Mouse (Mus musculus) monocyte, adult 2 months (primary cell): Measurements from ENCODE around the gene Prrt3.

Experiments used
- DNase-seq, 2 experiments: peaks; one replicate each; pipeline ENCODE4 v3.0.0; 2022; ENCODE audit warnings: low spot score in 2 of 2, low read depth in 1 of 2

The Prrt3 gene

GRCm38 (mm10) chr6:113501388-113502084 is at the start of gene Prrt3:
TSS of gene Prrt3 (minus strand) at chr6:113501931.
- DNase-seq: no peak

DNA sequence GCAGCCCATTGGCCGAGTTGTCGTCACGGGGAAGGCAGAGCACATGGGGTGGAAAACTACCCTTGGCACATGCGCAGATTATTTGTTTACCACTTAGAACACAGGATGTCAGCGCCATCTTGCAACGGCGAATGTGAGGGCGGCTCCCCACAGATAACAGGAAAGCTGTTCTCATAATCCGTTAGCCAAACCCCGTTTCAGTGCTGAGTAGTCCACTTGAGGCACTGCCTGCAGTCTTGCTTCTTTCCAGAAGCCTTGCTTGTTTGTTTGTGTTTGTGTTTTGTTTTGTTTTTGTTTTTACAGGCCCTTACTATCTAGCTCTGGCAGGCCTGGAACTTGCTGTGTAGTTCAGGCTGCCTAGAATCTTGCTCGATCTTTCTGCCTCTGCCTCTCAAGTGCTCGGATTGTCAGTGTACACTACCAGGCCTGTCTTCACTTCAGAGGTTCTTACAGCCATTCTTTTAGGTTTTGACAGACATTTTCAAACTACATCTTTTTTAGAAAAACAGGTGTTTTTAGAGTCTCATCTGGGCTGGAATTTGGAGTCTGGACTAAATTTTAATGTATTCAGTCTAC is 42.3 kb upstream of the Prrt3 start:
- no peak for DNase-seq

- DNase-seq: no peak
These were observed 39.9 kb upstream of the Prrt3 start for GRCm38 (mm10) chr6:113541610-113542009.

DNA sequence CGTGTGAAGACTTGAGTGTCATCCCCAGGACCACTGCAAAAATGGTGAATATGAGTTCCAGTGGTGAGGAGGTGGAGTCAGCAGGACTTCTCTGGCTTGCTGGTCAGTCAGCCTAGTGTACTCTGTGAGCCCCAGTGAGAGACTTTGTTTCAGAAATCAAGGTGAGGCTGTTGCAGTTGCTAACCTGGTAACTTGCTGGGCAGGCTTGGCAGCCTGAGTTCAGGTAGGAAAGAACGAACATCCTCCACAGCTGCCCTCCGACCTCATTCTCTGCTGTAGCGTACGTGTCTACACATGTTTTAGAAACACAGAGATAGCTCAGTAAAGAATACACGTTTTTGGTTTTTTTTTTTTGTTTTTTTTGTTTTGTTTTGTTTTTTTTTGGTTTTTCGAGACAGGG is 33.2 kb upstream of the Prrt3 start:
- no peak for DNase-seq

- no peak for DNase-seq
These were observed 30.2 kb upstream of the Prrt3 start for GRCm38 (mm10) chr6:113531840-113532404.

GRCm38 (mm10) chr6:113530932-113531839 is 29.5 kb upstream of the Prrt3 start, which contains the start of the genes Emc3 and Fancd2:
TSS of gene Emc3 (minus strand) at chr6:113531652.
TSS of gene Fancd2 (plus strand) at chr6:113531682.
- peak; percentile 77 to 91 for DNase-seq

GRCm38 (mm10) chr6:113523420-113523819 is 21.7 kb upstream of the Prrt3 start:
- no peak for DNase-seq

- DNase-seq: no peak
These were observed 20.6 kb upstream of the Prrt3 start for GRCm38 (mm10) chr6:113522310-113522709.

- no peak for DNase-seq
These were observed 15.8 kb upstream of the Prrt3 start for GRCm38 (mm10) chr6:113517434-113518080.

DNA sequence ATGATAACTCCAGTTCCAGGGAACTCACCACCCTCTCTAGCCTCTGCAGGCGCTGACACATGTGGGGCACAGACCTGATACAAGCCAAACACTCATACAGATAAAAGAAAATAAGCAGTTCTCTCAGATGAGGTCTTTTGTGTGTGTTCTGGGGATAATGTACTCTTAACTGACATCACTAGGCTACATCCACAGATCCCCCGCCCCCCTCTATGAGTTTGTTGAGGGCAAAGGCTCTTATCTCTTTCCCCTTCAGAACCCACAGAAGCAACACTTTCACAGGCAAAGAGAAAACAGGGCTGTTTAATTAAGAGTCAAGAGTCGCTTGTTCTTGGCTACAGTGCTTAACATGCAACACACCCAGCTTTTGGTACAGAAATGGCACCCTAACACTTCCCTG is 12.9 kb upstream of the Prrt3 start:
- no peak for DNase-seq

- DNase-seq: no peak
These were observed 12.2 kb upstream of the Prrt3 start for GRCm38 (mm10) chr6:113513944-113514343.

DNA sequence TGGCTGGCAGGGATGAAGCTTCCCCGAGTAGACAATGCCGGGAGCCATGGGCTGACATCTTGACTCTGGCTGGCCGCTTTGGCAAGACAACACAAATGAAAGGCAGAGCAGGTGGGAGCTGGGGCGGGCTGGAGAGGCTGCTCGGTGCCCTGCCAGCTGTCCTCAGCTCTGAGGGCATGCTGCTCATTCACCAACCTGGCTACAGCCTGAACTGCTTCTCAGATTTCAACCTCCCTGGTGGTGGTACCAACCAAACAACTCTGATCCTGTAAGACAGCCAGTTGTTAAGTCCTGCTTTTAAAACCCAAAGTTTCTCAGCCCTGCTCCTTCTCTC is 7.2 kb upstream of the Prrt3 start:
- no peak for DNase-seq

GRCm38 (mm10) chr6:113508272-113508946 is 6.7 kb upstream of the Prrt3 start:
- no peak for DNase-seq

DNA sequence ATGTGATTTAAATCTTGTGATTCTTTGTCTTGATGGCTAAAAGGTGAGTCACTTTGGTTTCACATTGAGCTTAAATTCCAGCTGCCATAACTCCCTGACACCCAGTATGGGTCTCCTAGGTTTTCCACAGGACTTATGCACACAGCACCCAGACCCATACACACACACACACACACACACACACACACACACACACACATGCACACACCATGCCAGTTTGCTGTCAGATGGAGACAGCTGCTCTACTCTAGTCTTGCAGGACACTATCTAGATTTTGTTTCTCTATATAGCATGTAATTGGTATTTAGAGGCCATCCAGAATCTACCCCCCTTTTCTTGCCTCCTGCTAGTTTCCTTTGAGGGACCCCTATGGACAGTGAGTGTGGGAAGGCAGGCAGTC is 5.4 kb upstream of the Prrt3 start:
- no peak for DNase-seq

DNA sequence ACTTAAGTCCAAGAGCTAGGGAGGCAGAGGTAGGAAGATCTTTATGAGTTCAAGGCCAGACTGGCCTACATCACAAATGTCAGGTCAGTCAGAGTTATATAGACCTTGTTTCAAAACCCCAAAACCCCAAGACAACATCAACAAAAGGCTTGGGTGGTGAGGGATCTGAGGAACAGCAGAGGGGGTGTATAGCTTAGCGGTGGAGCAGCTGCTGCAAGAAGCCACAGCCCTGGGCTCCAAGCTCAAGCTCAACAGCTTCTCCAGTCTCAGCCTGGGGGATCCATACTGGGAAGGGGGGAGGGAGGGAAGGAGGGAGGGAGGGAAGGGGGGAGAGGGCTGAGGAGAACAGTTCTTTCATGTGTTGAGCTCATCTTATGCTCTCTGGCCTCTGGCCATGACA is 4.0 kb upstream of the Prrt3 start:
- DNase-seq: no peak

DNA sequence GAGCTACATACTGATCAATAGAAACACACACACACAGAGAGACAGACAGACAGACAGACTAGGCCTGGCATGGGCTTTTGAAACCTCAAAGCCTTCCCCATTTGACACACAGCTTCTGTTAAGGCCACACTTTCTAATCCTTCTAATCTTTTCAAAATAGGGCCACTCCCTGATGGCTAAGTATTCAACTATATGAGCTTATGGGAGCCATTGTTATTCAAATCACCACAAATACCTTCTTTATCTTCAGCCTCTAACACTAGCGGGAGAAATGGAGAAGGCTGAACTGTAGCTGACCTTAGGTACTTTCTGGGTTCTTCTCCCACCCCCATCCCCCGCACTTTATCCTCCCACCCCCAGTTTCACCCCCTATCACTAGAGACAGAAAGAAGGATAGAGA is 1.1 kb upstream of the Prrt3 start:
- DNase-seq: no peak

- no peak for DNase-seq
These were observed 2.4 kb downstream of the Prrt3 start for GRCm38 (mm10) chr6:113499346-113499745.

GRCm38 (mm10) chr6:113495071-113495675 is 6.6 kb downstream of the Prrt3 start:
- no peak for DNase-seq

DNA sequence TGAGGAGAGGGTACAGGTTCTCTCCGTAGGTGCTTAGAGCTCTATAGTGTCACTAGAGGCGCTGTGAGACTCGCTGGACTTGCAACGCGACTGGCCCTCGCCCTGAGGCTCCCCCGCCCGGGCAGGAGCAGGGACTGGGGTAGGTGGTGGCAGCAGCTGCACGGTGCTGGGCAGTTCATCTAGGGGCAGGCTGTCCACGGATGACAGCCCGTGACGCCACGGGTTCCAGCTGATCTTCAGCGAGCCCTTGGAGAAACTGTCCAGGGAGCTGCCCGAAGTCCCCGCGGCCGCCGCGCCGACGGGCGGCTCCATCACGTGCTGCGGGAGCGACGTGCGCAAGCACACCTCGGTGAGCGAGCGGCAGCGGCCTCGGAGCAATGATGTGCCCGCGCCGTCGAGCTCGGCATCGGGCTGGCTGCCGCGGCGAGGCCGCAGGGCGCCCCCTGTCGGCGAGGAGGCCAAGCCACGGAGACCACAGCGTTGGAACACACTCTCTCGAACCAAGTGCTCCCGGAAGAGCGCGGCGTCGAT is 7.4 kb downstream of the Prrt3 start:
- DNase-seq: peak; percentile 53 to 80
